Mouse (Mus musculus) neural tube, embryonic 14.5 days (tissue): ENCODE measurements at regions not wholly inside any gene's neighbourhood (a gene's known extent, or its start where the extent isn't known, plus 50 kb on each side); places are given as distances from the start of the nearest gene placed in this dataset.
"Not testable (repeated sequence)": the region's sequence is repeated elsewhere in the genome, so short reads cannot be mapped to it uniquely, and the experiment has no call there.

Experiments used
- ATAC-seq: fragments of 200-750 bp; cut with Nextera tagmentation; 2 replicates; pipeline ENCODE4 v1.8.0; 2017; ENCODE audit warnings: low read depth, mild to moderate bottlenecking, moderate TSS enrichment, moderate library complexity
- H3K27ac ChIP-seq: fragments of 300-500 bp; sonication (generic); 2 replicates; pipeline ENCODE4 v1.5.1; 2014; ENCODE audit warnings: low read depth, mild to moderate bottlenecking, control low read depth, low read length, moderate library complexity, mixed read lengths
- H3K27me3 ChIP-seq: fragments of 300-500 bp; sonication (generic); 2 replicates; pipeline ENCODE4 v1.6.1; 2014; ENCODE audit warnings: low read length; ENCODE audit not compliant: control insufficient read depth, insufficient read depth
- H3K36me3 ChIP-seq: fragments of 300-500 bp; sonication (generic); 2 replicates; pipeline ENCODE4 v1.6.1; 2014; ENCODE audit warnings: low read length, mixed read lengths; ENCODE audit not compliant: control insufficient read depth, insufficient read depth
- H3K4me1 ChIP-seq: fragments of 300-500 bp; sonication (generic); 2 replicates; pipeline ENCODE4 v1.6.1; 2014; ENCODE audit warnings: low read length; ENCODE audit not compliant: control insufficient read depth, insufficient read depth
- H3K4me2 ChIP-seq: fragments of 300-500 bp; sonication (generic); 2 replicates; pipeline ENCODE4 v1.6.1; 2014; ENCODE audit warnings: mild to moderate bottlenecking, low read depth, low read length, control low read depth
- H3K4me3 ChIP-seq: fragments of 300-500 bp; sonication (generic); 2 replicates; pipeline ENCODE4 v1.5.1; 2014; ENCODE audit warnings: low read depth, low read length, control low read depth, mixed read lengths
- H3K9ac ChIP-seq: fragments of 300-500 bp; sonication (generic); replicated peaks from 2 replicates; pipeline ENCODE4 v1.6.1; 2014; ENCODE audit warnings: low read depth, mild to moderate bottlenecking, control low read depth, low read length, mixed read lengths
- H3K9me3 ChIP-seq: fragments of 300-500 bp; sonication (generic); 2 replicates; pipeline ENCODE4 v1.6.1; 2016; ENCODE audit warnings: low read length; ENCODE audit not compliant: control insufficient read depth
- WGBS: fragments of 180-500 bp; shearing (Covaris S2); extraction: QIAGEN DNeasy Blood & Tissue Kit; methylation state at CpG from one replicate; pipeline ENCODE4 v1.1.7; 2014; 5-methylcytosine and 5-hydroxymethylcytosine counted together

DNA sequence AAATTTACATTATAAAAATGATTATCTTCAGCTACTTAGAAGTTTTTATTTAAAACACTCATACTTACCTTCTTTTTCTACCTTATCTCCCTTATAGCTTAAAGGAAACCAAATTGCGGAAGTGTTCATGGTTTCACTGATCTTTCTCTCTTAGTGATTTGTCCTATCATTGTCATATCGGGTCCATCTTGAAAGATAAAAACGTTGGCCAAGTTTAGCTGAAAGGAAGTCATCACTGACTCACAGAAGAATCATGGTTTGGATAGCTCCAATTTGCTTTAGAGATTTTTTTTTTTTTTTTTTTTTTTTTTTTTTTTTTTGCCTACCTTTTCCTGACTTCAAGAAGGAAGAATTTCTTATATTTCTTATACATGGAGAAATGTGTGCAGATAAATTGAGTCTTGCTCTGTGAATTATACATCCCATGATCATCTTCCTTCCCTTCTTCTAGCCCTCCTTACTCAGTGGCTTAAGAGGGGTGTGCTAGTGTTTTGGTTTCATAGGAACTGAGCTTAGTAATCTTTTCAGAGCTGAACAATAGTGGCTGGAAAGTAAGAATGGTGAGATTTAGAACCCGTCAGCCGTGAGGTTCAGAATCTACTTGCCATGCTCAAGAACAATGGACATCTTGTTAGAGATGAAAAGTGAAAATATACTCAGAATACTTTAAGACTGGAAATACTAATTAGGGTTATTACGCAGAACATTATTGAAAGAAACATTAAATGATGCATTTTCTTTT, 76.6 kb downstream of the Gm13691 start:
- 66% methylated on average over 6 of the region's 6 CpGs for WGBS

DNA sequence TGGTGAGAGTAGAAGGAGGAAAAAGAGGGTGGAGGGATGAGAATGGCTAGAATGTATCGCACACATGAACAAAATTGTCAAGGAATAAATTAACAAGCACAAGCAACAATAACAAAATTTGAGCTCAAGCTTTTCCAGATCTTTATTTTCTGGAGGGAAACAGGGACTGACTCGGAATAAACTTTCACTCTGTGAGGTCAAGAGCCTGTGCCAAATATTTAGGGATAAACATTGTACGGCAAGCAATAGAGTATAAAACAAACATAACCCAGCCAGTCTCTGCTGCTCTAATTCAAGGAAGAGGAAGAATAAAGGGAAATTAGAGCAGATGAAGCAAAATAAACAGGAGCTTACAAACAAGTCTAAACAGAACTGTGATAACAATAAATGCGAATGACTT, 78.3 kb downstream of the Gm13691 start:
- H3K4me2 ChIP-seq = no peak overlapping the region
- no peak for ATAC-seq
- H3K4me1 ChIP-seq = no peaks in the 10 kb centered on the region
- no peaks in the 10 kb centered on the region for H3K27me3 ChIP-seq
- no peaks in the 10 kb centered on the region for H3K9me3 ChIP-seq
- no peak overlapping the region for H3K27ac ChIP-seq
- no peak overlapping the region for H3K9ac ChIP-seq
- no peaks in the 10 kb centered on the region for H3K36me3 ChIP-seq
- WGBS = 86% methylated on average over 4 of the region's 4 CpGs
- H3K4me3 ChIP-seq = no peak overlapping the region

More for the DNA sequence above, 76.6 kb downstream of the Gm13691 start:
- Histone ChIP-seq H3K27me3 (no peaks in the 10 kb centered on the region), H3K4me3 (no peak overlapping the region), H3K9ac (no peak overlapping the region), H3K4me2 (no peak overlapping the region), H3K27ac (no peak overlapping the region), H3K4me1 (no peaks in the 10 kb centered on the region), H3K9me3 (no peaks in the 10 kb centered on the region), H3K36me3 (no peaks in the 10 kb centered on the region)
- ATAC-seq = no peak

DNA sequence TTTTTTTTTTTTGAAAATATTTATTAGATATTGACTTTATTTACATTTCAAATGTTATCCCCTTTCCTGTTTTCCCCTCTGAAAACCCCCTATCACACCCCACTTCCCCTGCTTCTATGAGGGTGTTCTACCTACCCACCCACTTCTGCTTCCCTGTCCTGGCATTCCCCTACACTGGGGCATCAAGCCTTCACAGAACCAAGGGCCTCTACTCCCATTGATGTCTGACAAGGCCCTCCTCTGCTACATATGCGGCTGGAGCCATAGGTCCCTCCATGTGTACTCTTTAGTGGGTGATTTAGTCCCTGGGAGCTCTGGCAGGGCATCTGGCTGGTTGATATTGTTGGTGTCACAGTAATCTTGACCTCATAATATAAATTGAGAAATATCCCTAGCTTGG, 79.1 kb downstream of the Gm13691 start:
- WGBS = 81% methylated on average over 1 of the region's 1 CpGs
- H3K4me3 ChIP-seq, H3K27ac ChIP-seq, H3K9me3 ChIP-seq, H3K27me3 ChIP-seq, H3K36me3 ChIP-seq, ATAC-seq, H3K9ac ChIP-seq, H3K4me2 ChIP-seq, H3K4me1 ChIP-seq: not testable (repeated sequence)

DNA sequence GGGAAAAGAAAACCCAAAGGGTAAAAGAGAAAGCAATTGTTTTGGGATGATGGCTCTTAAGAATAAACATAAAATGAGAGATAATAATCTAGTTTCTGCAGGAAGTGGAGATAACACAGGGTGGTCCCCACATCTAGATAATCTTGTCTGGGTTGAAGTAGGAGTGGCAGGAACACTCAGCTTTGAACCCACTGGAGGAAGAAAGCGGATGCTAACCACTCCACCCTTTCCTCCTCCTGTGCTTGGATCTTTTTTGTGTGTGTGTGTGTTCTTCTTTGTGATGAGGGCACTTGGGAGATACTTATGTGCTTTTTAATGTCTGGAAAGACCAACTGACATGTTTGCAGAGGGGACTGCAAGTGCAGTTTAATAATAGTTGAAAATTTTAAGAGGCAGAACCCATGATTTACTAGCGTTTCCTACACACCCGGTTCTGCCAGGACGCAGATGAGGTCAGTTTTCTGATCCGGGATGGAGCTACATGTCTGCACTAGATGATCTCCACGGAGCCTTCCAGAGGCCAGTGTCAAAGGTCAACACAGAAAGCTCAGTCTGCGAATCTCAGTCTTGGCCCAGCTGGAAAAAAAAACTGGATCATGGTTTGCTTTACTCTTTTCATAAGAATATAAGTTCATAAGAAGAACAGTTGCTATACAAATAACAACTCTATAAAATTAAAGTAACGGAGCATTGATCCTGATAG, 82.7 kb downstream of the Gm13691 start:
- Histone ChIP-seq H3K9me3 (no peaks in the 10 kb centered on the region), H3K4me2 (no peak overlapping the region), H3K9ac (no peak overlapping the region), H3K27ac (no peak overlapping the region), H3K36me3 (no peaks in the 10 kb centered on the region), H3K4me1 (no peaks in the 10 kb centered on the region), H3K27me3 (no peaks in the 10 kb centered on the region), H3K4me3 (no peak overlapping the region)
- ATAC-seq = no peak
- 70% methylated on average over 8 of the region's 8 CpGs for WGBS

DNA sequence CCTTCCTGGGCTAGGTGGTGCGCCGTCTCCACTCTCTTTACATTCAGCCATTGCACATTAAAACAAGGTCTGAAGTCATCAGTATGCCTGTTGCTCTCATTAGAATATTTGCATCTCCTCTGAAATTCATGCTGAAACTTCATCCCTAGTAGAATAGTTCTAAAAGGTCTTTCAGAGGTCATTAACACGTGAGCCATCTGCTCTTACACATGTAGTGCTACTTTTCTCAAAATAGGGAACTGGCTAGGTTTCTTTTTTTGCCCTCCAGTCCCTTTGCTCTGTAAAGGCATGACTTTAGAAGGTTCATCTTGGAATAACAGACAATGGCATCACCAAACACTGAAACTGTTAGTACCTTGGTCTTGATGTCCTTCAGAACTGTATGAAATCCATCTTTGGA, 85.6 kb downstream of the Gm13691 start:
- ATAC-seq = no peak
- Histone ChIP-seq H3K4me1 (no peaks in the 10 kb centered on the region), H3K9me3 (no peaks in the 10 kb centered on the region), H3K4me3 (no peak overlapping the region), H3K36me3 (no peaks in the 10 kb centered on the region), H3K4me2 (no peak overlapping the region), H3K27me3 (no peaks in the 10 kb centered on the region), H3K27ac (no peak overlapping the region), H3K9ac (no peak overlapping the region)
- 84% methylated on average over 3 of the region's 3 CpGs for WGBS

DNA sequence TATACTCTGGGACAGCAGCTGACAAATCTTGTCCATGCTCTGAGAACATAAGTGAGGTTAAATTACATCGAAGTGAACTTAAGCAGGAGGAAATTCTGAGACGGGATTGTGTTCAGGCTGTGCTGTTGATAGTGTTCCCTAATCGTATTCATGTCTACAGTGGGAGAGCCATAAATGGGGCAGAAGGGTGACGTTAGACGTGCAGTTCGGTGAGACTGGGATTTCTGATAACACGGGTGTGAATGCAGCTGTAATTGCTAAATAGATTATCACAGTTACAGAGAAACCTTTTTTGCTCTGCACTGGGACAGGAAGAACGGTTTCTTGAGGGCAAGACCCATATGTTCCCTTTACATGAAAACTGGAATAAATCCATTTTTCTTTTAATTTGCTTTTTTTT, 88.9 kb downstream of the Gm13691 start:
- whole genome bisulfite sequencing = 69% methylated on average over 8 of the region's 8 CpGs
- no peak overlapping the region for H3K9ac ChIP-seq

DNA sequence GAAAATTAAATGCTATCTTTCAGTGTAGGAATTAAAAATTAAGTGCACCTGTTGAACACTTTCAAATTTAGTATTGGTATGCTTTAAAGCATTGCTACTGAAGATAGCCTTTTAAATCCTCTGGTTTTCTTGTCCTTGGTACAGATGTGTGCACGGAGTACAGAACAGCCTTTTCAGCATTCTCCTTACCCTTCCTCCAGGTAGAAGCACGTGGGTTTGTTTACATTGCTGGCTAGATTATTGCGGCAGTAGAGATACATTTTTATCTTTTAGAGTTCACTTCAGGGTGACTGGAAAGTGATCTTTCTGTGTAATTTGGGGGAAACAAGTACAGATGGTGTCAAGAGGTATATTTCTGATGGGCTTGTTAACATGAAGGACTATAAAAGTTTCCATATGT, 89.9 kb downstream of the Gm13691 start:
- WGBS = 81% methylated on average over 3 of the region's 3 CpGs
- no peak overlapping the region for H3K4me2 ChIP-seq
- H3K27me3 ChIP-seq = no peaks in the 10 kb centered on the region
- H3K4me1 ChIP-seq = no peaks in the 10 kb centered on the region
- no peak overlapping the region for H3K4me3 ChIP-seq
- ATAC-seq = no peak
- H3K27ac ChIP-seq = no peak overlapping the region
- no peak overlapping the region for H3K9ac ChIP-seq
- no peaks in the 10 kb centered on the region for H3K36me3 ChIP-seq
- no peaks in the 10 kb centered on the region for H3K9me3 ChIP-seq

More for the DNA sequence above, 88.9 kb downstream of the Gm13691 start:
- Histone ChIP-seq H3K36me3 (no peaks in the 10 kb centered on the region), H3K4me2 (no peak overlapping the region), H3K9me3 (no peaks in the 10 kb centered on the region), H3K4me3 (no peak overlapping the region), H3K4me1 (no peaks in the 10 kb centered on the region), H3K27me3 (no peaks in the 10 kb centered on the region), H3K27ac (no peak overlapping the region)
- ATAC-seq = no peak

DNA sequence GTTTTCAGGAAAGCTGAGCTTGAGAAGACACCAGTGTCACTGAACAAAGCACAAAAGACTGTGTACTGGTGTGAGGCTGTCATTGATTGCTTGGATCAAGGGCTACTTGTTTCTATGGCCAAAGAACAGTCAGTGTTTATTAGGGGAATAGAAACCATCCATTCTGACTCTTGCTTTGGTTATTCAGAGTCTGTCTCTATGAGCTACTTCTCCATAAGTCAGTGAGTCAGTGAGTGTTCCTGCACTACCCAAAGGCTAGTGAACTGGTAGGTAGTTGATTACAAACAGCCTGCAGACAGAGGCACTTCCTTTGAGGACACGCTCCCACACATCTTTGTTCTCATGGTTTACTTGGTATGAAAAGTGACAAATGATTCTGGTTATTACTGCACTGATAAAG, 104.4 kb downstream of the Gm13691 start:
- ATAC-seq = no peak
- 79% methylated on average over 1 of the region's 1 CpGs for WGBS
- no peak overlapping the region for H3K4me3 ChIP-seq

DNA sequence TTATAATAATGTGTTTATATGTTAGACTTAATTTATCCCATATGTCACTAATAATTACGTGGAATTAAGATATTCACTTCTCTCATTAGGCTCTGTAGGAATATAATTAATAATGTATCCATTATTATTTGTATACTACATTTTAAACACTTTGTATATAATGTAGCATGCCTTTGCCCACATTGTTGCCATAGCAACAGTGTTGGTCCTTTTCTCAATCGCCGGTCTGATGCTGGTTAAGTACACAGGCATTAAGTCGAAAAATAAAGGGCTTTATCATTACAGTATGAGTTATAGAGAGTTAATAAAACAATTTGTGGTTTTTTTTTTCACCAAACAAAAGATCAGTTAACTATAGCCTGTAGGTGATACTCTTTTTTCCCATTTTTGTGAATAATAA, 108.4 kb downstream of the Gm13691 start:
- Histone ChIP-seq H3K9me3 (no peaks in the 10 kb centered on the region), H3K9ac (no peak overlapping the region), H3K27me3 (no peaks in the 10 kb centered on the region), H3K4me1 (no peaks in the 10 kb centered on the region), H3K36me3 (no peaks in the 10 kb centered on the region), H3K27ac (no peak overlapping the region), H3K4me2 (no peak overlapping the region), H3K4me3 (no peak overlapping the region)
- no peak for ATAC-seq
- WGBS = 68% methylated on average over 4 of the region's 4 CpGs

More for the DNA sequence above, 104.4 kb downstream of the Gm13691 start:
- no peaks in the 10 kb centered on the region for H3K27me3 ChIP-seq
- H3K9me3 ChIP-seq = no peaks in the 10 kb centered on the region
- no peaks in the 10 kb centered on the region for H3K36me3 ChIP-seq
- H3K4me2 ChIP-seq = no peak overlapping the region
- H3K27ac ChIP-seq = no peak overlapping the region
- no peak overlapping the region for H3K9ac ChIP-seq
- H3K4me1 ChIP-seq = no peaks in the 10 kb centered on the region
